Mouse (Mus musculus): ENCODE measurements around the gene Ccdc28b.

The Ccdc28b gene

GRCm38 (mm10) chr4:129623681-129624091, at the start of gene Ccdc28b:
Gene Ccdc28b, minus strand, starts transcription at chr4:129623947.
- in situ Hi-C loops (cut with MboI, MseI) = loop anchor here (5.0 kb wide), 1 partner anchor 66 kb away; no protein-coding TSS in a partner anchor

GRCm38 (mm10) chr4:129672878-129673449, 49.2 kb upstream of the Ccdc28b start:
- in situ Hi-C loops (cut with MboI, MseI) = loop anchor here (25.0 kb wide), 1 partner anchor 689 kb away; the partner anchor contains the start of genes Snrnp40 and Zcchc17

GRCm38 (mm10) chr4:129672083-129672877, 48.5 kb upstream of the Ccdc28b start, which contains the start of gene Kpna6:
Gene Kpna6, minus strand, starts transcription at chr4:129672767.
- in situ Hi-C loops (cut with MboI, MseI) = loop anchor here (25.0 kb wide), 1 partner anchor 690 kb away; the partner anchor contains the start of genes Snrnp40 and Zcchc17

DNA sequence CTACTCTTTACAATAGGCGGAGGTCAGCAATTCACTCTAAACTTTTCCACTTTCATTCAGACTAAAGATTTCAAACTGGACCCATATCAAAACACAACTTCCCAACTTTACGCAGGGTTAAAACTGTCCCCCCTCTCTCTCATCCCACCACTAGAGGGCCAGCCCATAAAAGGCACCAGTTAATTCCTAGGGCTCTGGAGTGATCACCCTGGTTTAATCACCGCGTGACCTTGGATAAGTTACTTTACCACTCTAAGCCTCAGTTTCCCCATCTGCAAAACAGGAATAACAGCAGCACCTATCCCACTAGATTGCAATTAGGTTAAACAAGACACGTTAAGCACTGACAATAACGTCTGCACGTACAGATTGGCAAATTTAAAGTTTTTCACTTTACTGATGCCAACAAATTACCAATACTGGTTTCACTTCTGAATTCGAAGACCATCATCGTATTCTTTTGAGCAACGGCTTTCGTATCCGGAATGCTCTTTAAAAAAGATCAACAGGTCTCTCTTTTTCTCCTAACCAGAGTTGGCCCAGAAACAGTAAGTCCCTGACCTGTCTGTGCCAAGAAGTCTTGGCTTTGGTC, 47.8 kb upstream of the Ccdc28b start:
- in situ Hi-C loops (cut with MboI, MseI) = loop anchor here (25.0 kb wide), 1 partner anchor 691 kb away; the partner anchor contains the start of genes Snrnp40 and Zcchc17

DNA sequence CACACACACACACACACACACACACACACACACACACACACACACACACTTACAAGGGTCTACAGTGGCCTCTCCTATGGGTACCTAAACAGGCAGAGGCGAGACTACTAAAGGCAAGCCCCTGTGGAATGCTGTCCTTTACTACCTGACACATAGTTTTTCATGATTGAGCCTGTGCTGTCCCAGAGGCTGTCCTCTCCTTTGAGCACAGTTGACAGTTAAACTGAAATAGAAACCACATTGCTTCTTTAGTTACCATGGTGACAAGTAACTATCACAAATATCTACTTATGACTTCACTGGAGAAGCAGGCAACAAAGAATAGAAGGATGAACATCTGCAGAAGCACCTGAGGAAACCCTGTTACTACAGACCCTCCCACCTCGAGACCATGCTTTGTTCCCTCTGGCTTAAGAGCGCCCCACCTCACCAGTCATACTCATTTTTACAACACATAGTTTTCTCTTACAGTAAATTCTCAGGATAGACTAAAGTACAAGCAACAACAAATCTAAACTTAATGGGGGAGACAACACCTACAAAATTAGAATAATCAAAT, 38.6 kb upstream of the Ccdc28b start:
- in situ Hi-C loops (cut with MboI, MseI) = loop anchor here (25.0 kb wide), 1 partner anchor 700 kb away; the partner anchor contains the start of genes Snrnp40 and Zcchc17

DNA sequence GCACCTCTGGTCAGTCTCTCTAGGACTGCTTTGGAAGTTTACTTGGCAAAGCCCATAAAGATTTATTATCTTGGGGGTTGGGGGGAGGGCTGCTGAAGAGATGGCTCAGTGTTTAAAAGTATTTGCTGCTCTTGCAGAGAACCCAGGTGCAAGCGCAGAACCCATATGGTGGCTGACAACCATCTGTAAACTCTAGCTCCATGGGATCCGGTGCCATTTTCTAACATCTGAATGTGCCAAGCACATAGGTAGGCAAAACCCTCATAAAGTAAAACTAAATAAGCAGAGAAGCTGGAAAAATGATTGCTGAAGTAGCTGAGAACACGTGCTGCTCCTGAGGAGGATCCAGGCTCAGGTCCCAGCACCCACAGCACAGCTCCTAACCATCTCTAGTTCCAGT, 37.8 kb upstream of the Ccdc28b start:
- in situ Hi-C loops (cut with MboI, MseI) = loop anchor here (25.0 kb wide), 1 partner anchor 701 kb away; the partner anchor contains the start of genes Snrnp40 and Zcchc17

DNA sequence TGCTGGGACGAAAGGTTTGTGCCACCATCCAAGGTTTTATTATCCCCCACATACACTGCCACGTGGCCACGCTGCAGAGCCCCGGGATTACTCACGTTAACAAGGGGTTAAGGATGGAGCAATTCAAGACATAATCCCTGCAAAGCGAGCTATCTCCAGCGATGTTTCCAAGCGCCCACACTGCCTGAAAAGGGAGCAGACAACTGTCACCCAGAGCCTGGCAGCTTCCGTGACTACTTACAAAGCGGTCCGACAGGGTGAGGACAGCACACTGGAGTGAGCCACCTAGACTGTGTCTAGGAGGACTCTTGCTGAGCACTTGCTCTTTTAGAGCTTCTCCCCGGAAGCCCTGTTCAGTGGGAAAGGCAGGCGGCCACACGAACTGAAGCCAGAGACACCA, 31.0 kb upstream of the Ccdc28b start:
- in situ Hi-C loops (cut with MboI, MseI) = loop anchor here (25.0 kb wide), 1 partner anchor 708 kb away; the partner anchor contains the start of genes Snrnp40 and Zcchc17

GRCm38 (mm10) chr4:129650359-129650758, 26.6 kb upstream of the Ccdc28b start:
- in situ Hi-C loops (cut with MboI, MseI) = loop anchor here (25.0 kb wide), 1 partner anchor 712 kb away; the partner anchor contains the start of genes Snrnp40 and Zcchc17

DNA sequence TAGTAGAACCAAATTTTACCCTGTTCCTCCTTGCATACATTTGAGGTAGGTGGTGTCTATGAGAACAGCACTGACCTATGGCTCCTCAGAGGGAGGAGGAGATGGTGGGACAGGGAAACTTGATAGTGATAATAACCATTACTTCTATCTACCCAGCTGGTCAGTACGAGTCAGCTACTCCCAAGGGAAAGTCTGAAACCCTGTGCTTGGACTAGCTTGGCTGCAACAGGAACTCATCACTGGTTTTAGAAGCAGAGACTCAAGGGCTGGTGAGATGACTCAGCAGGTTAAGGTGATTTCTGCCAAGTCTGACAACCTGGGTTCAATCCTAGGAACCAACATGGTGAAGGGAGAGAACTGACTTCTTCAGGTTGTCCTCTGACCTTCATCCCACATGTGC, 24.9 kb upstream of the Ccdc28b start:
- in situ Hi-C loops (cut with MboI, MseI) = no loop called here

- in situ Hi-C loops (cut with MboI, MseI) = no loop called here
Observed at GRCm38 (mm10) chr4:129645204-129645603, 21.5 kb upstream of the Ccdc28b start.

- in situ Hi-C loops (cut with MboI, MseI) = no loop called here
Observed at GRCm38 (mm10) chr4:129641756-129642155, 18.0 kb upstream of the Ccdc28b start.

- in situ Hi-C loops (cut with MboI, MseI) = no loop called here
Observed at GRCm38 (mm10) chr4:129640638-129641467, 17.1 kb upstream of the Ccdc28b start, which contains the start of gene Txlna. Gene Txlna, minus strand, starts transcription at chr4:129641065.

- in situ Hi-C loops (cut with MboI, MseI) = no loop called here
Observed at GRCm38 (mm10) chr4:129640101-129640637, 16.4 kb upstream of the Ccdc28b start.

DNA sequence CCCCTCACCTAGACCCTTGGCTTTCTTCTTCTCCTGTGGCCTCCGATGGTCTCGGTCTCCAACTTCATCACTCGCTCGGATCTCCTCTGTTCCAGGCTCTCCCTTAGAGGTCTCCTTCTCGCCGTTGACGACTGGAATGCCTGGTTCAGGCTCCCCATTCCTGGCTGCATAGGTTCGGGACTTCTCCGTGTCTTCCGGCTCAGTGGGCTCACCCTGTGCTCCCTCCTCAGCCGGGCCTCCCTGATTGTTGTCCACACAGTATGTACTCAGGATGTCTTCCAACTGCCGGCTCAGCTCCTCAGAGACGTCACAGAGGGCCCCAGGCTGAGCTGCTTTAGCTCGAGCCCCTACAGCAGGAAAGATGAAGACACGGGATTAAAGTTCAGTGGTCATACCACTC, 15.5 kb upstream of the Ccdc28b start:
- in situ Hi-C loops (cut with MboI, MseI) = no loop called here

GRCm38 (mm10) chr4:129633852-129634251, 10.1 kb upstream of the Ccdc28b start:
- in situ Hi-C loops (cut with MboI, MseI) = loop anchor here (5.0 kb wide), 1 partner anchor 93 kb away; no protein-coding TSS in a partner anchor

DNA sequence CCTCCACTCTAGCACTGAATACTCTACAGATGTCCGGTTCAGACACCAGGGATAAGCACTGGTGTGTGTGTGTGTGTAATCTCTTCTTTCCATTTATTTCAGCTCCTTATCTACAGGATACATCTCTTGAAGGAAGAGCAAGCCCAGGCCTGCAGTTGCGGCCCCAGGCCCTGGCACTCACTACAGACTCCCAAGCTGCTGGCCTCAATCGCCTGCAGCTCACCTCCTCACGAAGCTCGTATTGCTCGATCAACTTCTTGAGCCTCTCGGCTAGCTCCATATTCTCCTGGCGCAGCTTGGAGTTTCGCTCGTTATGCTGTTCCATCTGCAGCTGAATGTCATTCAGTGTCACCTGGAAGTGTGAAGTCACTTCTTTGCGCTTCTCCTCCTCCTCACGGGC, 8.1 kb upstream of the Ccdc28b start:
- in situ Hi-C loops (cut with MboI, MseI) = loop anchor here (5.0 kb wide), 1 partner anchor 95 kb away; no protein-coding TSS in a partner anchor

- in situ Hi-C loops (cut with MboI, MseI) = loop anchor here (5.0 kb wide), 1 partner anchor 96 kb away; no protein-coding TSS in a partner anchor
Observed at GRCm38 (mm10) chr4:129630944-129631343, 7.2 kb upstream of the Ccdc28b start.

DNA sequence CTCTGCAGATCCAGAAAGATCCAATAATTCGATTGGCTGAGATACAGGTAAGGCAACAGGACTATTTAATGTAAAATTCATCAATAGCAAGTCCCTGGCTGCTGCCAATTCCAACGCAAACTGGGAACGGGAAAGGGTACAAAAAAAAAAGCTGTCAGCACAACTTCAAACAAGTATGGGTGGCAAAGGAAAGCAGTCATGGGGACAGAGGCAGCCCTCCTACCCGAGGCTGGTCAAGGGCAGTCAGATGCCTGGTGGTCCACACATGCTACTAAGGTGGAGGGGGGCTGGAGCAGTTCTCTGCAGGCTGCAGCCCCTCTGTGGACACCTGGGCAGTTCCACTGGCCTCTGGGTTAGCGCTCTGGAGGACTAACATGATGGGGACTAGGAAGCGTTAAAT, 2.3 kb upstream of the Ccdc28b start:
- in situ Hi-C loops (cut with MboI, MseI) = no loop called here

DNA sequence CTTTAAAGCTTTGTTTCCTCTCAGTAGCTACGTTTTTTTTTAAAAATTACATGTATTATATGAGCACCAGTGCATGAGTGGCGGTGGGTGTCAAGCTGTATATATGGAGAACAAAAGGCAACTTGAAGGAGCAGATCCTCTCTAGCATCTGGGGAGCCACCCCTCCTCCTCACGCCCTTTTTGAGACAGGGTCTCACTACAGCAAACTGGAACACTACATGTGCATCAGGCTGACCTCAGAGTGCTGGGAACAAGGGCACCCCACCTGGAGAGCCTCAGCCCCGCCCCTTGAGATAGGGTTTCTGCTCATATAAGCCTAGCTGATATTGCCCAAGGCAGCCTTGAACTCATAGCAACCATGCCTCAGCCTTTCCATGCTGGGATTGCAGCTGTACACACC, 1.7 kb upstream of the Ccdc28b start:
- in situ Hi-C loops (cut with MboI, MseI) = no loop called here

DNA sequence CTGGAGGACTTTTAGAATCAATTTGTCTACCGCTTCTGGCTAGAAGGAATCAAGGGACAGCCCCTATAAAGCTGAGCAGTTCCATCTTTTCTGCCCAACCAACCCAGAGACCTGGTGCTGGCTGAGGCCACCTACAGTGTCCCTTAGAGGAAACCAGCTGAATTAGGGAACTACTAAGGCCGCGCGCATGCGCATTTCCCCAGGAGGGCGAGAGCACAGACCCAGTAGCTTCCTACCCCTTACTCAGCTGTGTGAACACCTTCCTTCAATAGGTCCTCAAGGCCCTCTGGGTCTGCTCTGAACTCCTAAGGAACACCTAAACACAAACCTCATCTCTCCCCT, 1.3 kb upstream of the Ccdc28b start:
- in situ Hi-C loops (cut with MboI, MseI) = no loop called here

Data from T-helper 2 cell (primary cell).